Mouse (Mus musculus) stomach, embryonic 16.5 days (tissue): ENCODE measurements around the gene 1700029F12Rik. TPM values are rescaled to one million over a fixed set of nuclear protein-coding genes. Genes with fewer than 3 reads are reported as not detected.

Source experiments
- ATAC-seq: fragments of 200-750 bp; cut with Nextera tagmentation; 2 replicates; pipeline ENCODE4 v1.8.0; 2017; ENCODE audit warnings: moderate number of reproducible peaks, moderate TSS enrichment; ENCODE audit not compliant: insufficient read depth, low FRiP score
- H3K27ac ChIP-seq: fragments of 300-500 bp; sonication (generic); 2 replicates; pipeline ENCODE4 v1.5.1; 2014; ENCODE audit warnings: low read length
- H3K27me3 ChIP-seq: fragments of 300-500 bp; sonication (generic); 2 replicates; pipeline ENCODE4 v1.6.1; 2014; ENCODE audit warnings: low read length, control low read depth, mixed read lengths; ENCODE audit not compliant: control insufficient read depth, insufficient read depth
- H3K36me3 ChIP-seq: fragments of 300-500 bp; sonication (generic); 2 replicates; pipeline ENCODE4 v1.6.1; 2014; ENCODE audit warnings: low read length; ENCODE audit not compliant: control insufficient read depth, insufficient read depth
- H3K4me1 ChIP-seq: fragments of 300-500 bp; sonication (generic); 2 replicates; pipeline ENCODE4 v1.6.1; 2014; ENCODE audit warnings: low read length, control low read depth, mixed read lengths; ENCODE audit not compliant: control insufficient read depth, insufficient read depth
- H3K4me2 ChIP-seq: fragments of 300-500 bp; sonication (generic); 2 replicates; pipeline ENCODE4 v1.6.1; 2014; ENCODE audit warnings: low read depth, low read length, mixed read lengths
- H3K4me3 ChIP-seq: fragments of 300-500 bp; sonication (generic); replicated peaks from 2 replicates; pipeline ENCODE4 v1.5.1; 2014; ENCODE audit warnings: mild to moderate bottlenecking, low read length
- H3K9ac ChIP-seq: fragments of 300-500 bp; sonication (generic); 2 replicates; pipeline ENCODE4 v1.6.1; 2014; ENCODE audit warnings: low read length
- H3K9me3 ChIP-seq: fragments of 300-500 bp; sonication (generic); replicated peaks from 2 replicates; pipeline ENCODE4 v1.6.1; 2016; ENCODE audit warnings: low read length, control low read depth; ENCODE audit not compliant: control insufficient read depth
- WGBS: fragments of 180-500 bp; shearing (Covaris S2); extraction: QIAGEN DNeasy Blood & Tissue Kit; methylation state at CpG from one replicate; pipeline ENCODE4 v1.1.7; 2014; 5-methylcytosine and 5-hydroxymethylcytosine counted together
- polyA plus RNA-seq: library from polyadenylated mRNA; unstranded; fragments of >200 nt; fragmentation: Nextera tagmentation; extraction: Ambion mirVana; gene quantifications from 2 replicates; pipeline ENCODE4 v1.2.1, GENCODE M21; 2015

The 1700029F12Rik gene
- polyA plus RNA-seq, 1 experiment from 2014 or later = not detected

DNA sequence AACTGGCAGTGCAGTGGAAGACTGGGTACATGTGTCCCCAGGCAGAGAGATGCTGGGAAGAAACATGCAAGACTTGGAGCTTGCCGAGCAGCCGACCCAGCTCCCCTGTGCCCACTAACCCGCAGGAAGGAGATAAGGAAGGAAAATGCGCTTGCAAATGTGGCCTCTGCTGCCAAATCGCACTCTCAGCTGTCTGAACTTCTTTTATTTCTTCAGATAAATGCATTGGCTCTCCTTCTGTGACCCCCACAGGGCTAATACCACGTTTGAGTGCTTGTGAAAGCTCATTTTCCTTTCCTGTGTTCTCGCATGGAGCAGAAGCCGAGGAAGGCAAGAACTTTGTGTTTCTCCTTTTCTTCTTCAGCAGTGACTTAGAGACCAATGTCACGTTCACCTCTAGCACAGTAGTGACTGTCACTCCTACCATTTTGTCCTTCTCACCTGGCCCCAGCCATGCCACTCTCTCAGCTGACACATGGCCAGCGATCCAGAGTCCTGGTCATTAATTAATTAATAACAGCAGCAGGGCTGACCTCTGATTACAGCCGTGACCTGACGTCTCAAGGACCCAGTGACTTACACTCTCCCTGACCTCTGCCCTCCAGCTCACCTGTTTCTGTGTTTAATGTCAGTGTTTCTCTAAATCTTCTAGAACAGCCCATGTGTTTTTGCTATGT lies 48.4 kb downstream of the 1700029F12Rik start:
- H3K27me3 ChIP-seq = no peaks in the 10 kb centered on the region
- no peaks in the 10 kb centered on the region for H3K36me3 ChIP-seq
- H3K4me3 ChIP-seq = no peak overlapping the region
- H3K27ac ChIP-seq = no peak overlapping the region
- ATAC-seq = no peak
- H3K9me3 ChIP-seq = no peaks in the 10 kb centered on the region
- no peaks in the 10 kb centered on the region; the same call in 1 of the 2 replicates for H3K4me1 ChIP-seq
- H3K9ac ChIP-seq = no peak overlapping the region
- H3K4me2 ChIP-seq = no peak overlapping the region
- WGBS = 50% methylated on average over 12 of the region's 12 CpGs

DNA sequence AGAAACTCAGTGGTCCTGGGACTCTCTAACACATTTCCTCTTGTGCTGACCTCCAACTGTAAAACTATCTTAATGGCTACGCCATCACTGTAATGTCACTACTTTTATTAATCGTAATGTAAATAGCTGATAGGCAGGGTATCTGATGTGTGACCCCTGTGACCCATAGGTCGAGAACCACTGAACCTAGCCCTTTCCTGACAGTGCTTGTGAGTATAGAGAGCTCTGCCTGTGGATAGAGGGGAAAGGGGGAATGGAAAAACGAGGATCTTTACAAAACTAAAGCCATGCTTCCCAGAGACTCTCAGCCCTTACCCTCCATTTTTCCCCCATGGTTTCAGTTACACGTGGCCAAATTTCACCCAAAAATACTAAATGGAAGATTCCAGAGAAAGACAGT lies 49.5 kb downstream of the 1700029F12Rik start:
- no peak for ATAC-seq
- Histone ChIP-seq H3K4me1 (no peaks in the 10 kb centered on the region; the same call in 1 of the 2 replicates), H3K4me2 (no peak overlapping the region), H3K4me3 (no peak overlapping the region), H3K9ac (no peak overlapping the region), H3K9me3 (no peaks in the 10 kb centered on the region), H3K27ac (no peak overlapping the region), H3K36me3 (no peaks in the 10 kb centered on the region), H3K27me3 (no peaks in the 10 kb centered on the region)
- WGBS = 72% methylated on average over 5 of the region's 5 CpGs

DNA sequence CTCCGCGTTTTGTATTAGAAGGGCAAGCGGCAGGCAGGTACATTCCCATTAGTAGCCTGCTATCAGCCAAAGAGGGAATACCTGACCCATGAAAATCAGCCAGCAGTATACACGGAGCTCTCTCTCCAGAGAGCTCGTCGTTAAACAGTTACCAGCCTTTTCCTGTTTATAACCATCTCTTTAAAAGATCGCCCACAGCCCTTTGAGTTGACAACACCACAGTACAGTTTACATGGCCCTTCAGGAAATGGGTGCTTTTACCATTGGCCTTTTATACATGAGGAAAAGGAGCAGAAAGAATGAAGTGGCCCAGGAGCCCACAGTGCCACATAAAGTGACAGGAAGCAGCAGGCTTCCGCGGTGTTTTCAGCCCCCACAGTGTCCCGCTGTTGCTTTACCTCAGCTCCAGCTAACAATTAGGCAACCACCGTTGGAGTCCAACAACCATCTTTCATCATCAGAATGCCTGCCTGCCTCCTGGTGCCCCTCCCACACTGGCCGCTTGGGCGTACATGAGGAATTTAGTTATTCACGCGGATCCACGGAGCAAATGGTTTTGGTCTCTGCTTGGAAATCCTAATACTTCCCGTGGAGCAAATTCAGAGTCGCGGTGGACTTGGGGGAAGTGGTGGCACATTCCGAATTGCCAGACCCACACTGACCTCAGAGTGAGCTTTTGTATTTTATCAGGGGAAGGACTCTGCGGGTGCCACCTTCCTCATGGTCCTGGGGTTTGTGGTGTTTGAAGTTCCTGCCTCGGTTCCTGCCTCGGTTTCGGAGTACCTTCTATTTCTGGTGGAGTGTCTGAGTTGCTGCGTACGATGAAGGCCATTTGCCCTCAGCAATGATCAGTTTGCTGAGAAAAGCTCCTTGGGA lies 50.7 kb downstream of the 1700029F12Rik start:
- H3K4me2 ChIP-seq = peak overlapping the region; percentile 16
- H3K9ac ChIP-seq = no peak overlapping the region
- H3K27me3 ChIP-seq = no peaks in the 10 kb centered on the region
- no peak overlapping the region for H3K27ac ChIP-seq
- no peak overlapping the region for H3K4me3 ChIP-seq
- 48% methylated on average over 26 of the region's 26 CpGs for WGBS
- H3K4me1 ChIP-seq = no peaks in the 10 kb centered on the region; the same call in 1 of the 2 replicates
- ATAC-seq = no peak
- no peaks in the 10 kb centered on the region for H3K36me3 ChIP-seq
- no peaks in the 10 kb centered on the region for H3K9me3 ChIP-seq

- no peak for ATAC-seq
- Histone ChIP-seq H3K4me3 (no peak overlapping the region), H3K36me3 (no peaks in the 10 kb centered on the region), H3K27me3 (no peaks in the 10 kb centered on the region), H3K9me3 (no peaks in the 10 kb centered on the region), H3K27ac (no peak overlapping the region), H3K4me2 (no peak overlapping the region), H3K9ac (no peak overlapping the region), H3K4me1 (no peaks in the 10 kb centered on the region; the same call in 1 of the 2 replicates)
Measured at GRCm38 (mm10) chr13:96980561-96980960, 53.6 kb downstream of the 1700029F12Rik start.

DNA sequence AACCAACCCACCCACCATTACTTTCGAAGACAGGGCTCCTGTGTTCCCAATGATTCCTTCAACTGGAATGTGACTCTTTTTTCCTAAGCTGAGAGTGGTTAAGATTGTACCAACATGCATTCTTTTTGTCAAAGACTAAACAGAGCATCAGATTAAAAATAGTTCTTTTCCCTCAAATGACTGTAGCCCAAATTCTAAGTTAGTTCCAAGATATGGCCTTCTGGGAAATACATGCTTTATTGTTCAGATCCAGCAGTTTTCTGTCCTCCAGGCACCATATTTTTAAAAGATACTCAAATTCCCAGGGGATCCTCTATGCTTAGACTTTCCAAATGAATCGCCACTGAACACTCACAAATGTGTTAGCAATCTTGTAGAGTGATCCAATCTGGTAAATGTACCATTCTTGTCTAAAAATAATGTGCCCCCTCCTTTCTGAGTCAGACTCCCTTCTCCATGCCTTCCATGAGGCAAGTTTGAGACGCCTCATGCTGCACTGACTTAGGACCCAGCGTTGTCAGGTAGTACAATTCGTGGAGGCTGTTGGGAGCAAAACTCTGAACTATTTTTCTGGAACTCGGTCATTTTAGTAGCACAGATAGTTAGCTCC lies 57.1 kb downstream of the 1700029F12Rik start:
- Histone ChIP-seq H3K9ac (no peak overlapping the region), H3K4me1 (no peaks in the 10 kb centered on the region), H3K9me3 (no peaks in the 10 kb centered on the region), H3K27ac (no peak overlapping the region), H3K4me2 (no peak overlapping the region), H3K36me3 (no peaks in the 10 kb centered on the region), H3K4me3 (no peak overlapping the region), H3K27me3 (no peaks in the 10 kb centered on the region)
- 86% methylated on average over 6 of the region's 6 CpGs for WGBS
- ATAC-seq = no peak

- Histone ChIP-seq H3K9ac (no peak overlapping the region), H3K27me3 (no peaks in the 10 kb centered on the region), H3K4me1 (no peaks in the 10 kb centered on the region), H3K4me3 (no peak overlapping the region), H3K27ac (no peak overlapping the region), H3K36me3 (no peaks in the 10 kb centered on the region), H3K9me3 (no peaks in the 10 kb centered on the region), H3K4me2 (no peak overlapping the region)
- no peak for ATAC-seq
- WGBS = 89% methylated on average over 4 of the region's 4 CpGs
Measured at GRCm38 (mm10) chr13:96973318-96973717, 60.8 kb downstream of the 1700029F12Rik start.

Other genes starting within 250 kb of the 1700029F12Rik start
- 1.8 and 2.1 TPM in 2 replicates for gene Gcnt4, start 109.7 kb downstream of the 1700029F12Rik start, polyA plus RNA-seq
- gene Fam169a, start 32.9 kb upstream of the 1700029F12Rik start, polyA plus RNA-seq = 1.7 and 2.2 TPM in 2 replicates
- 4.6 and 22.9 TPM in 2 replicates for gene Gm6169, start 64.9 kb upstream of the 1700029F12Rik start, polyA plus RNA-seq
- gene Gfm2, start 103.6 kb upstream of the 1700029F12Rik start, polyA plus RNA-seq = 32.7 and 34.9 TPM in 2 replicates
- gene Nsa2, start 103.6 kb upstream of the 1700029F12Rik start, polyA plus RNA-seq = 51.4 and 53.2 TPM in 2 replicates
- gene Hexb, start 164.0 kb upstream of the 1700029F12Rik start, polyA plus RNA-seq = 53.1 and 59.9 TPM in 2 replicates
- gene Enc1, start 206.7 kb upstream of the 1700029F12Rik start, polyA plus RNA-seq = 8.5 and 9.3 TPM in 2 replicates